Mouse (Mus musculus): ENCODE results near the gene Gin1. TPM values are rescaled to one million over a fixed set of nuclear protein-coding genes. Genes with fewer than 3 reads are reported as not detected.

The Gin1 gene
- polyA plus RNA-seq, 1 experiment: 0.19 TPM

DNA sequence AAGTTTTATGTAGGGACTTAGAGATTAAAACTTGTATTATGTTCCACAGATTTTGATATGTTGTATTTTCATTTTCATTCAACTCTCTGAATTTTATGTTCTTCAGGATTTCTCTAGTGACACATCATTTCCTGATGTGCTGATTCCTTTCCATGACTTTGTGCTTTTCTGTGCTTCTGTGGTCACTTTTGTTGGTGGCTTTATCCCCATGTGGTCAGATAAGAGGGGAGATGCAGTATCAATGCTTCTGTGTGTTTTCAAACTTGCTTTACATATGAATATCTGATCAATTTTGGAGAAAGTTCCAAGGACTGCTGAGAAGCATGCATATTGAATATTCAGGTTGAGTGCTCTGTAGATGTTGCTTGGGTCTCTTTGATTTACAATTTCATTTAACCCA lies 34.5 kb downstream of the Gin1 start:
- Histone ChIP-seq H3K4me3 (replicated peaks) (no peak overlapping the region), H3K36me3 (ENCODE audit: control insufficient read depth) (no peaks in the 10 kb centered on the region), H3K4me1 (ENCODE audit: control insufficient read depth) (no peaks in the 10 kb centered on the region), H3K9me3 (ENCODE audit: control insufficient read depth, low read length) (no peaks in the 10 kb centered on the region), H3K27me3 (ENCODE audit: control insufficient read depth) (no peaks in the 10 kb centered on the region)
- TF ChIP-seq TAL1 (IDR thresholded peaks at IDR 0.05; ENCODE audit: low read length) (no peak), GATA1 (IDR thresholded peaks at IDR 0.05; ENCODE audit: low read length) (no peak)

DNA sequence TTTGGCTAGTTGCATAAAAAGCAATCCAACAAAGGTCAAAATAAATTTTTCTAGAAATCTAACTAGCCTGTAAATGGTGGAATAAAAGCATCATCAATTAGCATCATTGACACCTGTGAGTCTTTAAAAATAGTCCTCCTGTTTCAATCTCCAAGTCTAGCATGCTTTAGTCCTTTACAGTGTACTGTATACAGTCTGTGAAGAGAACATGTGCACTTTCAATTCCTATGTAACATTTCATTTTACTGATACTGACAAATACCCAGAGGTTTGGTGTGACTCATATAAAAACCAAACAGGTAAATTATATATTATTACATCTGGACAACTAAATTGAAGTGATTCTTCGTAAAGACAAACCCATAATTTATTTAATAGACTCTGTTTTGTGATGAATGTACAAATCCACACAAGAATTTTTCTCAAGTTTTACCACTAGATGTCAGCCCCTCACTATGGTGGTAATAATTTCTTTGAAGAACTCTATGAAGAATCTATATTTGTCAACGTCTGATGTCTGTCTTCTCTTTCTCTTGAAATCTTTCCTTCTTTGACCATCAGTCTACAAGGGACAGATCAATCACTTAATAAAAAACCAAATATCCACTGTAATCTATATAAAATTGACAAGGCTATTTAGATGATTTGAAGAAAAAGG lies 39.4 kb downstream of the Gin1 start:
- Histone ChIP-seq H3K4me1 (ENCODE audit: control insufficient read depth) (no peaks in the 10 kb centered on the region), H3K27me3 (ENCODE audit: control insufficient read depth) (no peaks in the 10 kb centered on the region), H3K9me3 (ENCODE audit: control insufficient read depth, low read length) (no peaks in the 10 kb centered on the region), H3K4me3 (replicated peaks) (no peak overlapping the region), H3K36me3 (ENCODE audit: control insufficient read depth) (no peaks in the 10 kb centered on the region)
- TF ChIP-seq TAL1 (IDR thresholded peaks at IDR 0.05; ENCODE audit: low read length) (no peak), GATA1 (IDR thresholded peaks at IDR 0.05; ENCODE audit: low read length) (no peak)

DNA sequence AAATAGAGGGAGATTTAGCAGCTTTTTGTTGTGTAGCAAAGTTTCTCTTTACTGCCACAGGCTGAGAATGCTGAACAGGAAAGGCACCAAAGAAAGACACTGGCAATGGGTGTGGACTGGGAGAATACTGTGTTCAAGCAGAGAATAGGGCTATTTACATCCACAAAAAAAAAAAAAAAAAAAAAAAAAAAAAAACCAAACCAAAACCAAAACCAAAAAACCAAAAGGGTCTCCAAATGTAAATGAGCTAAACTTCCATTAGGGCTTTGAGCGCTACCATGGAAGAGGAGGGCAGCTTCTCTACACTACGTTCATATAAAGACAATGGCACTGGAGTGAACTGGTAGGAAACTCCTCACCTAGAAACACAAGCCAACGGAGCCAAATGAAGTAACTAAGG lies 51.3 kb downstream of the Gin1 start:
- H3K4me1 ChIP-seq (ENCODE audit: control insufficient read depth): no peaks in the 10 kb centered on the region
- no peak overlapping the region for H3K4me3 ChIP-seq (replicated peaks)
- no peaks in the 10 kb centered on the region for H3K27me3 ChIP-seq (ENCODE audit: control insufficient read depth)
- no peaks in the 10 kb centered on the region for H3K36me3 ChIP-seq (ENCODE audit: control insufficient read depth)
- no peaks in the 10 kb centered on the region for H3K9me3 ChIP-seq (ENCODE audit: control insufficient read depth, low read length)
- TF ChIP-seq GATA1 (IDR thresholded peaks at IDR 0.05; ENCODE audit: low read length): no peak
- no peak for TF ChIP-seq TAL1 (IDR thresholded peaks at IDR 0.05; ENCODE audit: low read length)

DNA sequence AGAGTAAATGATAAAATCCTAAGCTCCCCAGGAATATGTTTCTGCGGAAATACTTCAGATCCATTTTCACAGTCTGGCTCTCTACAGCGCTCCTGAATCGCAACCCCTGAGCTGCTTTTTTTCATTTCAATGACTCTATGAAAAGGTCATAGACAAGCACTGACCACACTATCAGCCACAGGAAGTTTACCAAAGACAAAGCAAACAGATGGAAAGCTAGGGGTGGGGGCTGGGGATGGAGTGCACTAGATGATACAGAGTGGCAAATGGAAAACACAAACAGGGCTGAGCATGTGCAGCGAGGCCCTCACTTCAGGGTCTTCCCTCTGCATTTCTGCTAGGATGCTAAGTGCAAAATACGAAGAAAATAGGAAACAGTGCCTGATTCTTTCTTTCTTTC lies 52.2 kb downstream of the Gin1 start:
- Histone ChIP-seq H3K9me3 (ENCODE audit: control insufficient read depth, low read length) (no peaks in the 10 kb centered on the region), H3K36me3 (ENCODE audit: control insufficient read depth) (no peaks in the 10 kb centered on the region), H3K4me3 (replicated peaks) (no peak overlapping the region), H3K27me3 (ENCODE audit: control insufficient read depth) (no peaks in the 10 kb centered on the region), H3K4me1 (ENCODE audit: control insufficient read depth) (no peaks in the 10 kb centered on the region)
- TF ChIP-seq TAL1 (IDR thresholded peaks at IDR 0.05; ENCODE audit: low read length): no peak

DNA sequence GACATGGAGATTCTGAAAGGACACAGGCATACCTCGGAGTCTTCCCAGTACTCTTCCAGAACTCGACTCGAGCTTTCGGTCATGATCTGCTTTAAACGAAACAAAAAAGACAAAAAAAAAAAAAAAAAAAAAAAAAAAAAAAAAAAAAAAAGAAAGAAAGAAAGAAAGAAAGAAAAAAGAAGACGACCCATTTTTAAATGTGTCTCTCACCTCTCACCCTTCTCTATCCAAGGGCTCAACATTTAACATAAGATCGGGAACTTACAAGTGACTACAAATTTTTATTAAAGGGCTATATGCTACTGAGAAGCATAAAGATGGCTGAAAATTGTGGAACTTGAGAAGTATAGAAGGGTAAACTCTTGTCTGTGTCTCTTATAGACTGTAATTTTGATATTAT lies 52.9 kb downstream of the Gin1 start:
- Histone ChIP-seq H3K4me1 (ENCODE audit: control insufficient read depth) (no peaks in the 10 kb centered on the region), H3K4me3 (replicated peaks) (no peak overlapping the region), H3K27me3 (ENCODE audit: control insufficient read depth) (no peaks in the 10 kb centered on the region), H3K9me3 (ENCODE audit: control insufficient read depth, low read length) (no peaks in the 10 kb centered on the region), H3K36me3 (ENCODE audit: control insufficient read depth) (no peaks in the 10 kb centered on the region)
- no peak for TF ChIP-seq TAL1 (IDR thresholded peaks at IDR 0.05; ENCODE audit: low read length)
- TF ChIP-seq GATA1 (IDR thresholded peaks at IDR 0.05; ENCODE audit: low read length): no peak

DNA sequence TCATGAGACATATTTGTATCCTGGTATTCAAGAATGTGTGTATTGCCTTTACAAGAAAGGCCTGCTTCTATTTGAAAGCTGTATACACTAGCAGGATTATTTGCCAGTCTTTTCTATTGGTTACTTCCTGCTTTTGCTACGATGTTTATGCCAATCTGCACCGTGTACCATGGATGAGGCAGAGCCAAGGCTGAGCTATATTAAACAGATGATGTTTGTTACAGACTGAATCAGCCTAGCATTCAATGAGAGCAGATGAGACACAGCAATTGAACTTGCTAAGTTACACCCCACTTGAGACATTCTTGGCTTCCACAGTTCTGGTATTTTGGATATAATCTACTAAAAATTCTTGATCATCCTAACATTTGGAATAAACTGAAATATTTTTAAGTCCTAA lies 57.6 kb downstream of the Gin1 start:
- Histone ChIP-seq H3K4me1 (ENCODE audit: control insufficient read depth) (no peaks in the 10 kb centered on the region), H3K27me3 (ENCODE audit: control insufficient read depth) (no peaks in the 10 kb centered on the region), H3K4me3 (replicated peaks) (no peak overlapping the region), H3K36me3 (ENCODE audit: control insufficient read depth) (no peaks in the 10 kb centered on the region), H3K9me3 (ENCODE audit: control insufficient read depth, low read length) (no peaks in the 10 kb centered on the region)
- no peak for TF ChIP-seq TAL1 (IDR thresholded peaks at IDR 0.05; ENCODE audit: low read length)
- no peak for TF ChIP-seq GATA1 (IDR thresholded peaks at IDR 0.05; ENCODE audit: low read length)

DNA sequence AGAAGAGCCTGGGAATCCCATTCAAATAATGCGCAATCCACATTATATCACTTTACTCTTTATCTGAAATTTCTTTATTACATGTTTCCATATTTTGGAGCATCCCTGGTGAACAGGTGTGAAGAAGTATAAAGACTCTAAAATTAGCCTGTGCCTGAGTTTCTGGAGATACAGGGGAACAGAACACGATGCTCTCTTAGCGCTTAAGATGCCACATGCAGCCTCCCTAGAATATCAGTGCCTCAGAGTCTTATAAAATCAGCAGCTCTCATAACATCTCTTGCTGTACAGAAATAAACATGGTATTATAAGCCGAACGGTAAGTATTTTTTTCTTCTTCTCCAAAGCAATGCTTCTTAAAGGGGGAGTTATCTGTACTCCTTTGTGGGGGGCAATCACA lies 58.1 kb downstream of the Gin1 start:
- H3K27me3 ChIP-seq (ENCODE audit: control insufficient read depth): no peaks in the 10 kb centered on the region
- no peak for TF ChIP-seq GATA1 (IDR thresholded peaks at IDR 0.05; ENCODE audit: low read length)
- no peak for TF ChIP-seq TAL1 (IDR thresholded peaks at IDR 0.05; ENCODE audit: low read length)
- no peaks in the 10 kb centered on the region for H3K4me1 ChIP-seq (ENCODE audit: control insufficient read depth)
- H3K9me3 ChIP-seq (ENCODE audit: control insufficient read depth, low read length): no peaks in the 10 kb centered on the region
- no peaks in the 10 kb centered on the region for H3K36me3 ChIP-seq (ENCODE audit: control insufficient read depth)
- no peak overlapping the region for H3K4me3 ChIP-seq (replicated peaks)

DNA sequence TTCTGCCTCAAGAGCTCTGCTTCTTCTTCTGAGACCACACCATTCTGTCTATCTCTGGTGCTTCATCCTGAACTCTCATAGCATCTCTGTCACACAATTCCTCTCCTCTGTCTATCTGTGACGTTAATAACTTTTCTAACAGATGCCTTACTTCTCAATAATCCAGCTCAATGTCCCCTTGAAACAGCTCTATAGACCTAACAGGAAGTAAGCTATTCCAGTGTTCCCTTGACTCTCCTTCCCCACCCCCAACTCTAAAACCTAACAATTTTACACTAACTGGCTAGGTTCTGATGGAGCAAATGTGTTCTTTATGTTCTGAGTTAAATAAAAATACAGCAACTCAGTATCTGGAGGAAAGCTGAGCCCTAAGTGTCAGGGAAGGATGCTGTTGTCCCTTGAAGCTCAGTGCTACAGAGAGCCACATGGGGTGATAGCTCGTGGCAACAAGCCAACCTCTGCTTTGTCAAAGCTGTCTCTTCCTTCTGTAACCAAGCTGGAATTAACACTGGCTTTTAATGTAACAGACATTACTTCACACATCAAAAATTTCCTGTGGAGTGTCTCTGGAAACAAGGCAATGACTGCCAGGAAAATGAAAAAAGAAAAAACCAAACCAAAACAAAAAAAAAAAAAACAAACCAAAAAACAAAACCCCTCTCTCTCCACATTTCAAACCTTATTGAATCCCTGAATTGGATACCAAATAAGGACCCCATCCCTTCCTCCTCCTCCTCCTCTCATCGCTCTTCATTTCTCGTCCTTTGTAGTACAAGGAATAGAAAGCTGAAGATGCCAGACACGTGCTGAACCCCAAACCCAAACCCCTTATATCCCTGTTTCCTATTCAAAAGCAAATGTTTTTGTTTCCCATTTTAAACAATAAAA lies 63.7 kb downstream of the Gin1 start:
- Histone ChIP-seq H3K36me3 (ENCODE audit: control insufficient read depth) (no peaks in the 10 kb centered on the region), H3K4me1 (ENCODE audit: control insufficient read depth) (no peaks in the 10 kb centered on the region), H3K27me3 (ENCODE audit: control insufficient read depth) (no peaks in the 10 kb centered on the region), H3K9me3 (ENCODE audit: control insufficient read depth, low read length) (no peaks in the 10 kb centered on the region), H3K4me3 (replicated peaks) (no peak overlapping the region)
- TF ChIP-seq TAL1 (IDR thresholded peaks at IDR 0.05; ENCODE audit: low read length) (no peak), GATA1 (IDR thresholded peaks at IDR 0.05; ENCODE audit: low read length) (no peak)

DNA sequence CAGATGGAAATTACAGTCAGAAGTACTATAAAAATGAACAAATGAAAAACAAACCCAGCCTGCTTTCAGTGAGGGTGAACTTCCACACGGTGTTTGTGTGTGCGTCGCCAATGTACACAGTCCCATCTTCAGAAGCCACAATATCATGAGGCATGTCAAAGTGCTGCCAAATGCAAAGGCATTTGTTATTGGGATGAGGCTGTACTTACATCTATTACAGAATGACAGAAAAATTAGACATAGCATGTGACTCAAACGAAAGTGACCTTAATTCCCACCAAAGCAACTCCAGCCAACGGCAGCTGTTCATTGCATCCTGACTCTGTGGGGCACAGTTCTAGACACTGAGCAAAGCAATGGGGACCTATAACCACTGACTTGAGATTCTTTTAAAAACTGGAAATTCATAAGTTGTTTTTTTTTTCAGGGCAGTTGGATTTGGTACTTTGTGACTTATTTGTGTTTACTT lies 64.4 kb downstream of the Gin1 start:
- Histone ChIP-seq H3K36me3 (ENCODE audit: control insufficient read depth) (no peaks in the 10 kb centered on the region), H3K4me3 (replicated peaks) (no peak overlapping the region), H3K9me3 (ENCODE audit: control insufficient read depth, low read length) (no peaks in the 10 kb centered on the region), H3K27me3 (ENCODE audit: control insufficient read depth) (no peaks in the 10 kb centered on the region), H3K4me1 (ENCODE audit: control insufficient read depth) (no peaks in the 10 kb centered on the region)
- TF ChIP-seq TAL1 (IDR thresholded peaks at IDR 0.05; ENCODE audit: low read length) (no peak), GATA1 (IDR thresholded peaks at IDR 0.05; ENCODE audit: low read length) (no peak)

Other genes with a start within 250 kb of the Gin1 start
- gene D1Ertd622e, start 108.1 kb upstream of the Gin1 start, polyA plus RNA-seq (2012): 3.7 and 6.8 TPM in 2 replicates
- gene Ppip5k2, start 239 bp downstream of the Gin1 start, polyA plus RNA-seq (2012): 0.04 and 0.11 TPM in 2 replicates